Mouse (Mus musculus): ENCODE data around the gene Nprl2. TPM values are rescaled to one million over a fixed set of nuclear protein-coding genes. Genes with fewer than 3 reads are reported as not detected.

Gene Nprl2
- polyA plus RNA-seq, 1 experiment from 2014 or later, result 77.9 TPM

DNA sequence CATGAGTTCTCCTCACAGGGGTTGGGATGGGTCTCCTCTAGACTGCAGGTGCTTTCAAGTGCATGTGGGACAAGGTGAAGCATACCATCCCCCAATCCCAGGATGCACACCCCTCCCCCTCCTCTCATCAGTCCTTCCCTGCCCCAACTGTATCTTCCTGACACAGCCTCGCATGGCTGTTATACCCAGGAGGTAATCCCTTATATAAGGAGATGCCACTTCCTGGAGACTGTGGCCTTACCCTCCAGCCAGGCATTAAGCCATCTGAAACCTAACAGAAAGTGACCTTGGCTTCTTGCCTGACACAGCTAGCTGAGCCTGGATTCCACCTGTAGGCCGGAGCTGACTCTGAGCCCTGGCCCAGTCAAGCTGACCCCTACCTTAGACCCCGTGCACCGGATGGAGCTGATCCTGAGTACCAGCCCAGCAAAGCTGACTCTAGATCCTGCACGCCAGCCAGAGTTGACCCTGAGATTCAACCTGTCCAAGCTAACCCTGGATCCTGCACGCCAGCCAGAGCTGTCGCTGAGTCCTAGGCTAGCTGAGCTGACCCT is 40.6 kb downstream of the Nprl2 start:
- WGBS, result 95% methylated on average over 7 of the region's 7 CpGs
- no peak overlapping the region for H3K4me3 ChIP-seq (replicated peaks)
- no peak overlapping the region for H3K9ac ChIP-seq (replicated peaks)
- ATAC-seq (ENCODE audit: low FRiP score), result no peak
- no peaks in the 10 kb centered on the region for H3K9me3 ChIP-seq (replicated peaks)
- H3K4me1 ChIP-seq, result peaks cover 42% of the 10 kb centered on the region
- H3K27me3 ChIP-seq (replicated peaks), result no peaks in the 10 kb centered on the region
- no peak overlapping the region for H3K27ac ChIP-seq (replicated peaks)
- no peaks in the 10 kb centered on the region for H3K36me3 ChIP-seq
- no peak overlapping the region for H3K4me2 ChIP-seq

DNA sequence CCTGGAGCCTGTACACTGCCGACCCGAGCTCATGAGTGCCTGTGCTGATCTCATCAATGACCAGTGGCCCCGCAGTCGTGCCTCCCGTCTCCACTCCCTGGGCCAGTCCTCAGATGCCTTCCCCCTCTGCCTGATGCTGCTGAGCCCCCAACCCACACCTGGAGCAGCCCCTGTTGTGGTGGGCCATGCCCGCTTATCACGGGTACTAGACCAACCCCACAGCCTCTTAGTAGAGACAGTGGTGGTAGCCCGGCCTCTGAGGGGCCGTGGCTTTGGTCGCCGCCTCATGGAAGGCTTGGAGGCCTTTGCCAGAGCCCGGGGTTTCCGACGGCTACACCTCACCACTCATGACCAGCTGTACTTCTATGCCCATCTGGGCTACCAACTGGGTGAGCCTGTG is 41.1 kb downstream of the Nprl2 start:
- no peaks in the 10 kb centered on the region for H3K36me3 ChIP-seq
- WGBS, result 90% methylated on average over 13 of the region's 14 CpGs
- H3K4me1 ChIP-seq, result peaks cover 42% of the 10 kb centered on the region
- no peak overlapping the region for H3K4me2 ChIP-seq
- H3K9me3 ChIP-seq (replicated peaks), result no peaks in the 10 kb centered on the region
- no peak for ATAC-seq (ENCODE audit: low FRiP score)
- no peak overlapping the region for H3K4me3 ChIP-seq (replicated peaks)
- H3K27ac ChIP-seq (replicated peaks), result no peak overlapping the region
- no peaks in the 10 kb centered on the region for H3K27me3 ChIP-seq (replicated peaks)
- H3K9ac ChIP-seq (replicated peaks), result no peak overlapping the region

DNA sequence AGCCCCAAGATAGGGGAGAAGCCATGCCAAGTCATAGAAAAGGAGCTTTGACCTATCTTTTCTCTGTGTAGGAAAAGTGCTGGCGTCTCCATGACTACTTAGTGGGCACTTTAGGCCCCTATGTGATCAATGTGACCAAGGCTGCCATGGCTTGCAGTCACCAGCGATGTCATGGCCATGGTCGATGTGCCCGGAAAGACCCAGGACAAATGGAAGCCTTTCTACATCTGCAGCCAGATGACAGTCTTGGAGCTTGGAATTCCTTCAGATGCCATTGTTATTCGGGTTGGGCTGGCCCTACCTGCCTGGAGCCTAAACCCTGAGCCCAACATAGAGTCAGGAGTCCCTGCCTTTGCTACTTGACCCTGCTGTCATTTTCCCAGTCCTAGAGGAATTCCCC is 44.5 kb downstream of the Nprl2 start:
- Histone ChIP-seq H3K9me3 (replicated peaks) (no peaks in the 10 kb centered on the region), H3K4me3 (replicated peaks) (no peak overlapping the region), H3K36me3 (peaks cover 13% of the 10 kb centered on the region), H3K4me1 (peaks cover 27% of the 10 kb centered on the region), H3K27ac (replicated peaks) (no peak overlapping the region), H3K9ac (replicated peaks) (no peak overlapping the region), H3K27me3 (replicated peaks) (no peaks in the 10 kb centered on the region), H3K4me2 (no peak overlapping the region)
- 91% methylated on average over 5 of the region's 5 CpGs for WGBS
- no peak for ATAC-seq (ENCODE audit: low FRiP score)

DNA sequence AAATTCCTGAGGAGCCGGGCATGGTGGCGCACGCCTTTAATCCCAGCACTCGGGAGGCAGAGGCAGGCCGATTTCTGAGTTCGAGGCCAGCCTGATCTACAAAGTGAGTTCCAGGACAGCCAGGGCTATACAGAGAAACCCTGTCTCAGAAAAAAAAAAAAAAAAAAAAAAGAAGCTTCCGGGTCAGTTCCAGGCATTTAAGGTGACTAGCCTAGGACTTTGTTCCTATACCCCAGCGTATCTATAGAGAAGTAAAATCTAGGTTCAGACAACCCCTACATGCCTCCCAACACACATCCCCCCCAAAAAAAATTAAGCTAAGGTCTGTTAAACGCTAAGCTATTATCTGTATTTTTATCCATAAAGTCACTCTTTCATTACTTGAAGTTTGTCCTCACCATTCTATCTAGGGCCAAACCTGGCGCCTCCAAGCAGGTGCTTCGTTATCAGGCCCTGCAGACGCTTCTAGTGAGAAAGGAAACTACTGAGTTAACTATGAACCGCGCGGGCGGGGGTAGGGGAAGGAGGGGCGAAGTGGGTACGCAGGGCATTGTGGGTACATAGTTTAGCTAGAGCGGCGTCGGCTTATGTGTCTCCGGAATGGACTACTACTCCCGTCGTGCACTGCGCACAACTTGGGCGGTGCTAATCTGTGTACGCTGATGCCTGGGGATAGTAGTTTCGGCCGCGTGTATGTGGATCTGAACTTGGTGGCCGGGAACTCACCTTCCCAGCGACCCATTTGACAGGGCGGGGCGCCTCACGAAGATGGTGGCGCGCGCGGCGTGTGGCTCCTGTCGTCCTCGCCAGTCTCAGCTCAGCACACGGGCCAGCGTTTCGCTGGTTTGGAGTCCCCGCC is 45.2 kb downstream of the Nprl2 start, which contains the start of gene Ifrd2:
Gene Ifrd2 (plus strand): TSS at position 669 of the 859 bp plus-strand sequence.
- Histone ChIP-seq H3K27me3 (replicated peaks) (no peaks in the 10 kb centered on the region), H3K36me3 (peaks cover 19% of the 10 kb centered on the region), H3K27ac (replicated peaks) (peak within 1 kb of the TSS; percentile 72), H3K4me2 (peak within 1 kb of the TSS; percentile 75), H3K9ac (replicated peaks) (peak within 1 kb of the TSS; percentile 65), H3K9me3 (replicated peaks) (no peaks in the 10 kb centered on the region), H3K4me3 (replicated peaks) (peak within 1 kb of the TSS; percentile 84), H3K4me1 (peaks cover 20% of the 10 kb centered on the region)
- 13% methylated on average over 46 of the region's 46 CpGs for WGBS
- peak; percentile 97 for ATAC-seq (ENCODE audit: low FRiP score)

DNA sequence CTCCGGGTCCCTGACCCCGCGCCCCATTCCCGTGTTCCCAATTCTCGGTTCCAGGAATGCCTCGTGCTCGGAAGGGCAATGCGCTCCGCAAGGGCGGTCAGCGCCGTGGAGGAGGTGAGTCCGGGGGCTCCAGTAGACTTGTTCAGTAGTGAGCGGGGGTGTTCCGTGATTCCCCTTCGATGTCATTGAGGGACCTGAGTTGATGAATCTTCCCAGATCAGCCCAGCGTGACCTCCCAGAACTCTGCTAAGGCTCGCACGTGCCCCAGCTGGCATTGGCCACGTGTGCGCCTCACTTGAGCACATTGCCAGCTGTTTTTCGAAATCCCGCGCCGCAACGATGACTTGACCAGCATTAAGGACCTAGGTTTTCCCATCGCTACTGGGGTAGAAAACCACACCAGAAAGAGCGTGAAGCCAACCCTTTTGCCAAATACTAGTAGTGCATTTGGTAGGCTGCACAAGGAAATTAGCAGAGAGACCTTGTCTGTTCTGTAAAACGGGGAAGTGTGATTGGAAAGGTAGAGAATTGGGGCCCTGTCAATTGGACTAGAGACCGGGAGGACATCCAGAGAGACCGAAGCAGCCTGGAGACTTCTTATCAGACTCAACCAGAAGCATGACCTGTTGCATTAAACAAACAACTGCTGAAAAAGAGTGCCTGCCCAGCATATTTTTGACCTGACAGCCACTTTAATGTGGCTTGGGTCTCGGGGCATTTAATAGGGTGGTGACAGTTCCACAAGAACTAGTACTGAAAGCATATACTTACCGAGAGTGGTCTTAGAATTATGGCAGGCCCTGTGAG is 46.0 kb downstream of the Nprl2 start:
- H3K27ac ChIP-seq (replicated peaks), result peak overlapping the region; percentile 72
- peak overlapping the region; percentile 75 for H3K4me2 ChIP-seq
- no peaks in the 10 kb centered on the region for H3K9me3 ChIP-seq (replicated peaks)
- peaks cover 25% of the 10 kb centered on the region for H3K36me3 ChIP-seq
- peak; percentile 45 for ATAC-seq (ENCODE audit: low FRiP score)
- peak overlapping the region; percentile 65 for H3K9ac ChIP-seq (replicated peaks)
- WGBS, result 5% methylated on average over 33 of the region's 33 CpGs
- H3K27me3 ChIP-seq (replicated peaks), result no peaks in the 10 kb centered on the region
- H3K4me3 ChIP-seq (replicated peaks), result peak overlapping the region; percentile 84
- H3K4me1 ChIP-seq, result peaks cover 17% of the 10 kb centered on the region

DNA sequence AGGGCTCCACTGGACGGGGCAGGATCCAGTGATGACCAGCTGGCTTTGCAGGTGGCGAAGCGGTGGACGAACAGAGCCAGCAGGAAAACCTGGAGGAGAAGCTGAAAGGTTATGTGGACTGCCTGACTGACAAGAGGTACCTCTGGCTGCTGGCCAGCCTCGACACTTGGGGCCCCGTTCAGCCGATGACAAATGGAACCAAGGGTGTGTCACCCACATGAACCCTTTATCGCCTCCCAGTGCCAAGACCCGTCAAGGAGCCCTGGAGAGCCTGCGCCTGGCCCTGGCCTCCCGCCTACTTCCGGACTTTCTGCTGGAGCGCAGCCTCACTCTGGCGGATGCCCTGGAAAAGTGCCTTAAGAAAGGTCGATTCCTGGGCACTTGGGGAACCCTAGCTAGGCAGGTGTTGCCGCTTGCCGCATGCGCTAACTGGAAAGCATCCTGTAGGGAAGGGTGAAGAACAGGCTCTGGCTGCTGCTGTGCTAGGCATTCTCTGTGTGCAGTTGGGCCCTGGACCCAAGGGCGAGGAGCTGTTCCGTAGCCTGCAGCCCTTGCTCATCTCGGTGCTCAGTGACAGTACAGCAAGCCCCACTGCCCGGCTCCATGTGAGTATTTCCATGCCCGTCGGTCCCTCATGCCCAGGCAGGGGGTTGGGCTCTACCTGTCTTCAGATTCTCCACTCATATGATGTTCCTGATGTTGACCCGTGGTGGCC is 48.2 kb downstream of the Nprl2 start:
- no peak overlapping the region for H3K9ac ChIP-seq (replicated peaks)
- H3K36me3 ChIP-seq, result peaks cover 33% of the 10 kb centered on the region
- H3K9me3 ChIP-seq (replicated peaks), result no peaks in the 10 kb centered on the region
- no peak overlapping the region for H3K4me3 ChIP-seq (replicated peaks)
- H3K27me3 ChIP-seq (replicated peaks), result no peaks in the 10 kb centered on the region
- H3K4me1 ChIP-seq, result peaks cover 18% of the 10 kb centered on the region
- H3K4me2 ChIP-seq, result no peak overlapping the region
- 93% methylated on average over 25 of the region's 25 CpGs for WGBS
- no peak overlapping the region for H3K27ac ChIP-seq (replicated peaks)
- ATAC-seq (ENCODE audit: low FRiP score), result no peak

DNA sequence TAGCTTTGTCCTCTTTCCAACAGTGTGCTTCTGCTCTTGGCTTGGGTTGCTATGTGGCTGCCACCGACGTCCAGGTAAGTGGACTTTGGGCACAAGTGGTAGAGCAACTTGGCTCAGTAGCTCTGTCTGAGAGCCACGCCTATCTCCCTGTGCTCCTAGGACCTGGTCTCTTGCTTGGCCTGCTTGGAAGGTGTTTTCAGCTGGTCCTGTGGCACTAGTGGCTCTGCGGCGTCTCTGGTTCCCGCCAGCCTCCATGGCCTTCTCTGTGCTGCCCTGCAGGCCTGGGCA is 48.7 kb downstream of the Nprl2 start:
- Histone ChIP-seq H3K4me3 (replicated peaks) (no peak overlapping the region), H3K27me3 (replicated peaks) (no peaks in the 10 kb centered on the region), H3K4me2 (no peak overlapping the region), H3K4me1 (peaks cover 18% of the 10 kb centered on the region), H3K27ac (replicated peaks) (no peak overlapping the region), H3K9ac (replicated peaks) (no peak overlapping the region), H3K9me3 (replicated peaks) (no peaks in the 10 kb centered on the region), H3K36me3 (peaks cover 33% of the 10 kb centered on the region)
- ATAC-seq (ENCODE audit: low FRiP score), result no peak
- WGBS, result 96% methylated on average over 6 of the region's 6 CpGs

DNA sequence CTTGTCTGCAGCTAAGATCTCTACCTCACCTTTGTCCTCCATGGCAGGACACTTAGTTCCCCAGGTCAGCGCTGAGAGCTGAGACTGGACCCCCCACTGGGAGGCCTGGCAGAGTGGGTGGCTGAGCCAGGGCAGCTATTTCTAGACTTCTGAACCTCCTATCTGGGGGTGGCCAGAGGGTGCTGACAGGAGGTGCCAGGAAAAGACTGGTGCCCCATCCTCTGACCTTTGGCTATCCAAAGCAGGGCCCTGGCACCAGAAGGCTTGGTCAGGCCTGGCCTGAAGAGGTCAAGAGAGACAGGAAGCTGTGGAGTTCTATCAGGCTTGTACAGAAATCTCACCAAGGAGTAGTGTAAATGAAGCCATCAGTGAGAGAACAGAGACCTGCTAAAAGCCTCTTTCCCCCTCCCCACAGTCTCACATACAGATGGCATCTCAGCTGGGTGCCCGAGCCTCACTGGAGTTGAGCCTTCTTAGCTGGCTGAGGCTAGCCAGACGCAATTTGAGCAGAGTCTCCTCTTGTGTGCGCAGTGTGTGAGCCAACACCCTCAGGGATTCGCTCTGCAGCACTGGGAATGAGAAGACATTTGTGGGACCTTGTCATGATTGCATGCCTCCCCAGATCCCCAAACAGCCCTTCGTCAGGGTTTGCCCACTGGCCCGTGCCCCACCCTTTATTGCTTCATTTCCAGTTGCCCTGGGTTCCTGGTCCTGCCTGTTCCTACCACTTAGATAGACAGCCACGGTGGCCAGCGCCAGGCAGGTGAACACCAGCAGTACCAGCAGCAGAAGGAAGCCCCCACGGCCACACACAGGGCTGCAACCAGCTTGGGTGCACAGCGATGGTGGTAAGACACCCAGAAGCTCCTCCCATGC is 51.3 kb downstream of the Nprl2 start:
- no peak overlapping the region for H3K27ac ChIP-seq (replicated peaks)

DNA sequence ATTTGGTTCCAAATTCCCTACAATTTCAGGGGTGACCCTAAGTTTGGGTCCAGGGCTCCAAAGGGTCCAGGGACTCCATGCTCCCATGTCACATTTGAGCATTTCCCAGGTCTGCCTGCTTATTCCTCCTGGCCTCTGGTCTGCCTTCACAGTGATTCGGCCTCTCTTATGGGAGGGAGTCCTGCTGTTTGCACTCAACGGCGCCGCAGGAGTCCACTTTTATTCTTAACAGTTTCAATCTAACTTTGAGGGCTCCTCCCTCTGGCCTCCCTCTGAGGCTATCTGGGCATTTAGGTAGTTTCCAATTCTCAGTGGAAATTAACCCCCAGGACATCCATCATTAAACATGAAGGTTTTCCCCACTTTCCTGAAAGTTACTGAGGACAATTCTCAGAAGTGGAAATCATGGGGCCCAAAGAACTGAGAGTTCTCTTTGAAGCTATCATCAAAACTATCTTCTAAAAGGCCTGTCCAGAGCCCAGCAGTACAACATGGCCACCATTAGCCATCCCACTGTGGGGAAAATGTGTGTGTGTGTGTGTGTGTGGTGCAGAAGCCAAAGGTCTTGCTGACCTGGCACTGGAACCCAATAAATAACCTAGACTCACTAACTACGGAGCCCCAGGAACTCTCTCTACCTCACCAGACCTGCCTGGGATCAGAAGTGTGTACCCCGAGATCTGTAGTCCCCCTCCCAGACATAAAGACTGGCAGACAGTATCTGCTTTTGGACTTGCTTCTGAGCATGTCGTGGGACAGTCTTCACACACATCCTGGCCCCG is 52.4 kb downstream of the Nprl2 start:
- Histone ChIP-seq H3K4me2 (no peak overlapping the region), H3K9ac (replicated peaks) (no peak overlapping the region), H3K4me1 (0 out of 2 replicates have a peak, but pooled peaks cover 3% of the 10 kb centered on the region), H3K36me3 (peaks cover 33% of the 10 kb centered on the region), H3K27me3 (replicated peaks) (no peaks in the 10 kb centered on the region), H3K27ac (replicated peaks) (no peak overlapping the region), H3K9me3 (replicated peaks) (no peaks in the 10 kb centered on the region), H3K4me3 (replicated peaks) (no peak overlapping the region)
- 61% methylated on average over 8 of the region's 8 CpGs for WGBS
- no peak for ATAC-seq (ENCODE audit: low FRiP score)

More for the DNA sequence above, 51.3 kb downstream of the Nprl2 start:
- no peaks in the 10 kb centered on the region for H3K9me3 ChIP-seq (replicated peaks)
- no peaks in the 10 kb centered on the region for H3K27me3 ChIP-seq (replicated peaks)
- H3K36me3 ChIP-seq, result peaks cover 33% of the 10 kb centered on the region
- ATAC-seq (ENCODE audit: low FRiP score), result no peak
- H3K4me1 ChIP-seq, result peaks cover 11% of the 10 kb centered on the region
- no peak overlapping the region for H3K9ac ChIP-seq (replicated peaks)
- WGBS, result 76% methylated on average over 11 of the region's 11 CpGs
- no peak overlapping the region for H3K4me2 ChIP-seq
- no peak overlapping the region for H3K4me3 ChIP-seq (replicated peaks)

Data from neural tube, embryonic 15.5 days (tissue).